12 mouse cellular contexts compared by ENCODE assay signal in the genomic region with DNA sequence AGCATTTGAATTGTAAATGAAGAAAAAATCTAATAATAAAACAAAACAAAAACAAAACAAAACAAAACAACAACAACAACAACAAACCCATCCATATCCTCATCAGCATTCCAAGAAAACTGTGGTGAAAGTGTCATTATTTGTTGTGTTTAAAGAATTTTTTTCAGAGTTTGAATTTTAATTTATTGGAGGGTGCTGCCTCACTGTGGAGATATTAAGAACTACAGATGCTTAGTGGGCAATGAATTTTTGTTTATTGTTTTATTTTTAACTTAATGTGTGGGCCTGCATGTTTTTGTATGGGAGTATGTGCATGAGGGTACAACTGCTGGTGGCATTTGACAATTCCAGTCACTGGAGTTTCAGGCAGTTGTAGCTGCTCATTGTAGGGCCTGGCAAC.
DNase-seq lines count a peak whose midpoint lies in the region; ATAC-seq and TF ChIP-seq lines count a peak whose summit lies in the region.
"Had no signal": no experiment of that assay in that cellular context is flagged by ENCODE, and none has a peak within 500 bp of the region (broad histone marks: within the 10 kb centered on the region; RNA-seq: fewer than 3 reads in every experiment).

No protein-coding gene starts in this region.

- no peak overlapping the region for H3K27ac ChIP-seq in forebrain, postnatal 0 days (ENCODE audit: low read depth, low read length)
- H3K27ac ChIP-seq in forebrain, embryonic 13.5 days = no peak overlapping the region
- H3K27ac ChIP-seq in layer of hippocampus, adult 2 months = no peak overlapping the region
- H3K27ac ChIP-seq: embryonic facial prominence, embryonic 13.5 days; heart, embryonic 13.5 days; liver, embryonic 12.5 days had no signal

- H3K9ac ChIP-seq in forebrain, postnatal 0 days = no peak overlapping the region
- H3K9ac ChIP-seq in forebrain, embryonic 13.5 days = no peak overlapping the region
- H3K9ac ChIP-seq: embryonic facial prominence, embryonic 13.5 days; heart, embryonic 13.5 days; liver, embryonic 12.5 days had no signal

- peak; percentile 22 for DNase-seq in forebrain, postnatal 0 days
- DNase-seq in layer of hippocampus, adult 2 months (ENCODE audit: low spot score in 2 of 2) = peak; percentile 15 to 21
- DNase-seq in layer of hippocampus, postnatal 36 days = no peak
- peak; percentile 12 for DNase-seq in A20 (ENCODE audit: low read depth, low spot score)
- DNase-seq in adipocyte (ENCODE audit: low spot score) = peak; percentile 7

- no peak overlapping the region for H3K4me2 ChIP-seq in forebrain, postnatal 0 days (ENCODE audit: low read depth)
- H3K4me2 ChIP-seq in forebrain, embryonic 13.5 days = no peak overlapping the region
- H3K4me2 ChIP-seq: embryonic facial prominence, embryonic 13.5 days; heart, embryonic 13.5 days; liver, embryonic 12.5 days had no signal

- no peak overlapping the region for H3K4me3 ChIP-seq in forebrain, postnatal 0 days (ENCODE audit: low read depth, low read length)
- no peak overlapping the region for H3K4me3 ChIP-seq in forebrain, embryonic 13.5 days
- no peak overlapping the region for H3K4me3 ChIP-seq in layer of hippocampus, adult 2 months
- H3K4me3 ChIP-seq: embryonic facial prominence, embryonic 13.5 days; heart, embryonic 13.5 days; liver, embryonic 12.5 days had no signal

- H3K4me1 ChIP-seq in forebrain, postnatal 0 days (ENCODE audit: insufficient read depth) = no peaks in the 10 kb centered on the region
- no peaks in the 10 kb centered on the region for H3K4me1 ChIP-seq in forebrain, embryonic 13.5 days
- H3K4me1 ChIP-seq: embryonic facial prominence, embryonic 13.5 days; heart, embryonic 13.5 days; liver, embryonic 12.5 days had no signal

- no peaks in the 10 kb centered on the region for H3K27me3 ChIP-seq in forebrain, postnatal 0 days (ENCODE audit: insufficient read depth, low read length)
- H3K27me3 ChIP-seq in forebrain, embryonic 13.5 days = no peaks in the 10 kb centered on the region
- H3K27me3 ChIP-seq: embryonic facial prominence, embryonic 13.5 days; heart, embryonic 13.5 days; liver, embryonic 12.5 days had no signal

- TF ChIP-seq CTCF in forebrain, postnatal 0 days (IDR thresholded peaks at IDR 0.05; ENCODE audit: low read depth) = peak; percentile 55
- peak; percentile 88 for TF ChIP-seq CTCF in layer of hippocampus, adult 2 months (conservative IDR thresholded peaks at IDR 0.05)

- no peaks in the 10 kb centered on the region for H3K36me3 ChIP-seq in forebrain, postnatal 0 days (ENCODE audit: insufficient read depth)
- no peaks in the 10 kb centered on the region for H3K36me3 ChIP-seq in forebrain, embryonic 13.5 days (ENCODE audit: poor library complexity, severe bottlenecking)
- H3K36me3 ChIP-seq: embryonic facial prominence, embryonic 13.5 days; heart, embryonic 13.5 days; liver, embryonic 12.5 days had no signal

- no peak for ATAC-seq in forebrain, postnatal 0 days
- no peak for ATAC-seq in forebrain, embryonic 13.5 days
- ATAC-seq in erythroblast, adult 5-6 weeks (replicated peaks; ENCODE audit: low FRiP score, poor library complexity, severe bottlenecking) = no peak
- ATAC-seq: activated CD4-positive, CD25-positive, alpha-beta regulatory T cell, adult 4 months; inflammation-experienced regulatory T-cells, adult 6 months; liver, embryonic 12.5 days had no signal

- no peaks in the 10 kb centered on the region for H3K9me3 ChIP-seq in forebrain, postnatal 0 days (ENCODE audit: low read length)
- H3K9me3 ChIP-seq in forebrain, embryonic 13.5 days (replicated peaks) = no peaks in the 10 kb centered on the region
- H3K9me3 ChIP-seq: embryonic facial prominence, embryonic 13.5 days; heart, embryonic 13.5 days; liver, embryonic 12.5 days had no signal

Comparison
In these comparisons a context has a peak if more than half of its experiments do, and no peak if none do; other contexts are left out.
1. DNase-seq: peak in forebrain, postnatal 0 days (single experiment), layer of hippocampus, adult 2 months (2 of 2), A20 (single experiment) and adipocyte (single experiment); none in layer of hippocampus, postnatal 36 days (0 of 2).